Mouse (Mus musculus) kidney, embryonic 14.5 days (tissue): ENCODE measurements around the gene Spns3. TPM values are rescaled to one million over a fixed set of nuclear protein-coding genes. Genes with fewer than 3 reads are reported as not detected.

Experiments
- ATAC-seq: fragments of 200-750 bp; cut with Nextera tagmentation; 2 replicates; pipeline ENCODE4 v1.8.0; 2017; ENCODE audit warnings: moderate number of reproducible peaks, mild to moderate bottlenecking, moderate TSS enrichment, moderate library complexity; ENCODE audit not compliant: low FRiP score, low TSS enrichment
- H3K27ac ChIP-seq: fragments of 300-500 bp; sonication (generic); 2 replicates; pipeline ENCODE4 v1.5.1; 2014; ENCODE audit warnings: low read depth, mild to moderate bottlenecking, low read length, moderate library complexity, mixed read lengths
- H3K27me3 ChIP-seq: fragments of 300-500 bp; sonication (generic); 2 replicates; pipeline ENCODE4 v1.6.1; 2014; ENCODE audit warnings: mild to moderate bottlenecking, low read length; ENCODE audit not compliant: control insufficient read depth, insufficient read depth
- H3K36me3 ChIP-seq: fragments of 300-500 bp; sonication (generic); 2 replicates; pipeline ENCODE4 v1.6.1; 2014; ENCODE audit warnings: low read length, mixed read lengths; ENCODE audit not compliant: control insufficient read depth, insufficient read depth
- H3K4me1 ChIP-seq: fragments of 300-500 bp; sonication (generic); 2 replicates; pipeline ENCODE4 v1.6.1; 2014; ENCODE audit warnings: low read length, mixed read lengths; ENCODE audit not compliant: control insufficient read depth, insufficient read depth
- H3K4me2 ChIP-seq: fragments of 300-500 bp; sonication (generic); replicated peaks from 2 replicates; pipeline ENCODE4 v1.6.1; 2014; ENCODE audit warnings: low read depth, mild to moderate bottlenecking, low read length
- H3K4me3 ChIP-seq: fragments of 300-500 bp; sonication (generic); 2 replicates; pipeline ENCODE4 v1.5.1; 2014; ENCODE audit warnings: mild to moderate bottlenecking, low read length
- H3K9ac ChIP-seq: fragments of 300-500 bp; sonication (generic); 2 replicates; pipeline ENCODE4 v1.6.1; 2014; ENCODE audit warnings: low read depth, mild to moderate bottlenecking, low read length, moderate library complexity
- H3K9me3 ChIP-seq: fragments of 300-500 bp; sonication (generic); 2 replicates; pipeline ENCODE4 v1.6.1; 2016; ENCODE audit warnings: low read length; ENCODE audit not compliant: control insufficient read depth
- WGBS: fragments of 180-500 bp; shearing (Covaris S2); extraction: QIAGEN DNeasy Blood & Tissue Kit; methylation state at CpG from one replicate; pipeline ENCODE4 v1.1.7; 2014; 5-methylcytosine and 5-hydroxymethylcytosine counted together
- polyA plus RNA-seq: library from polyadenylated mRNA; unstranded; fragments of >200 nt; fragmentation: Nextera tagmentation; extraction: Ambion mirVana; gene quantifications from 2 replicates; pipeline ENCODE4 v1.2.1, GENCODE M21; 2014

Spns3 gene
- polyA plus RNA-seq, 1 experiment from 2014 or later: 0.20 TPM

GRCm38 (mm10) chr11:72466694-72467507 lies 83.4 kb downstream of the Spns3 start:
- H3K4me1 ChIP-seq: peaks cover 24% of the 10 kb centered on the region
- no peaks in the 10 kb centered on the region for H3K9me3 ChIP-seq
- WGBS: 34% methylated on average over 11 of the region's 11 CpGs

GRCm38 (mm10) chr11:72465978-72466693 lies 84.2 kb downstream of the Spns3 start:
- H3K27ac ChIP-seq: peak overlapping the region; percentile 48; the same call in 1 of the 2 replicates
- ATAC-seq: no peak
- H3K9ac ChIP-seq: no peak overlapping the region
- peaks cover 24% of the 10 kb centered on the region for H3K4me1 ChIP-seq
- H3K4me3 ChIP-seq: no peak overlapping the region
- no peak overlapping the region for H3K4me2 ChIP-seq
- H3K27me3 ChIP-seq: no peaks in the 10 kb centered on the region
- 47% methylated on average over 11 of the region's 11 CpGs for WGBS
- no peaks in the 10 kb centered on the region for H3K36me3 ChIP-seq
- no peaks in the 10 kb centered on the region for H3K9me3 ChIP-seq

More at GRCm38 (mm10) chr11:72466694-72467507, 83.4 kb downstream of the Spns3 start:
- Histone ChIP-seq H3K9ac (no peak overlapping the region), H3K36me3 (no peaks in the 10 kb centered on the region), H3K4me2 (no peak overlapping the region; the same call in 1 of the 2 replicates), H3K4me3 (no peak overlapping the region), H3K27ac (peak overlapping the region; percentile 70), H3K27me3 (no peaks in the 10 kb centered on the region)
- peak; percentile 40; the same call in 1 of the 2 replicates for ATAC-seq

- 56% methylated on average over 3 of the region's 3 CpGs for WGBS
- Histone ChIP-seq H3K27me3 (no peaks in the 10 kb centered on the region), H3K9ac (no peak overlapping the region), H3K27ac (no peak overlapping the region), H3K9me3 (no peaks in the 10 kb centered on the region), H3K4me1 (peaks cover 24% of the 10 kb centered on the region), H3K36me3 (no peaks in the 10 kb centered on the region), H3K4me3 (no peak overlapping the region), H3K4me2 (no peak overlapping the region)
- ATAC-seq: no peak
Measured at GRCm38 (mm10) chr11:72464821-72465220, 85.5 kb downstream of the Spns3 start.

- peaks cover 7% of the 10 kb centered on the region for H3K4me1 ChIP-seq
- no peak overlapping the region for H3K4me2 ChIP-seq
- H3K27me3 ChIP-seq: no peaks in the 10 kb centered on the region
- H3K9me3 ChIP-seq: no peaks in the 10 kb centered on the region
- H3K9ac ChIP-seq: no peak overlapping the region
- H3K27ac ChIP-seq: no peak overlapping the region
- H3K4me3 ChIP-seq: no peak overlapping the region
- no peak for ATAC-seq
- WGBS: 59% methylated on average over 5 of the region's 5 CpGs
- no peaks in the 10 kb centered on the region for H3K36me3 ChIP-seq
Measured at GRCm38 (mm10) chr11:72461500-72461981, 88.8 kb downstream of the Spns3 start.

GRCm38 (mm10) chr11:72458502-72458901 lies 91.8 kb downstream of the Spns3 start:
- ATAC-seq: no peak
- Histone ChIP-seq H3K4me1 (no peaks in the 10 kb centered on the region), H3K36me3 (no peaks in the 10 kb centered on the region), H3K27ac (peak overlapping the region; percentile 48; the same call in 1 of the 2 replicates), H3K4me2 (no peak overlapping the region), H3K4me3 (no peak overlapping the region), H3K9ac (no peak overlapping the region), H3K9me3 (no peaks in the 10 kb centered on the region), H3K27me3 (no peaks in the 10 kb centered on the region)
- 79% methylated on average over 3 of the region's 3 CpGs for WGBS

- no peaks in the 10 kb centered on the region for H3K27me3 ChIP-seq
- H3K27ac ChIP-seq: peak overlapping the region; percentile 48; the same call in 1 of the 2 replicates
- H3K9me3 ChIP-seq: no peaks in the 10 kb centered on the region
- H3K36me3 ChIP-seq: no peaks in the 10 kb centered on the region
- no peaks in the 10 kb centered on the region for H3K4me1 ChIP-seq
- ATAC-seq: peak; percentile 63; the same call in 1 of the 2 replicates
- 64% methylated on average over 12 of the region's 12 CpGs for WGBS
- no peak overlapping the region for H3K9ac ChIP-seq
- no peak overlapping the region for H3K4me3 ChIP-seq
- H3K4me2 ChIP-seq: no peak overlapping the region
Measured at GRCm38 (mm10) chr11:72457995-72458496, 92.3 kb downstream of the Spns3 start.

- no peak overlapping the region for H3K27ac ChIP-seq
Measured at GRCm38 (mm10) chr11:72455694-72456093, 94.6 kb downstream of the Spns3 start.

GRCm38 (mm10) chr11:72453105-72453953 lies 97.0 kb downstream of the Spns3 start:
- peaks cover 44% of the 10 kb centered on the region for H3K36me3 ChIP-seq
- no peaks in the 10 kb centered on the region for H3K4me1 ChIP-seq
- no peak overlapping the region for H3K4me3 ChIP-seq
- H3K9me3 ChIP-seq: no peaks in the 10 kb centered on the region
- no peak for ATAC-seq
- no peak overlapping the region for H3K9ac ChIP-seq
- no peak overlapping the region for H3K27ac ChIP-seq
- no peak overlapping the region for H3K4me2 ChIP-seq
- 45% methylated on average over 15 of the region's 15 CpGs for whole genome bisulfite sequencing
- no peaks in the 10 kb centered on the region for H3K27me3 ChIP-seq

More at GRCm38 (mm10) chr11:72455694-72456093, 94.6 kb downstream of the Spns3 start:
- no peaks in the 10 kb centered on the region for H3K4me1 ChIP-seq
- peaks cover 21% of the 10 kb centered on the region for H3K36me3 ChIP-seq
- H3K27me3 ChIP-seq: no peaks in the 10 kb centered on the region
- WGBS: 79% methylated on average over 5 of the region's 5 CpGs
- H3K4me2 ChIP-seq: no peak overlapping the region
- no peak overlapping the region for H3K9ac ChIP-seq
- ATAC-seq: no peak
- no peaks in the 10 kb centered on the region for H3K9me3 ChIP-seq
- no peak overlapping the region for H3K4me3 ChIP-seq
